Mouse (Mus musculus): ENCODE data around the gene Zfp11. TPM values are rescaled to one million over a fixed set of nuclear protein-coding genes. Genes with fewer than 3 reads are reported as not detected.
"Not testable (repeated sequence)": the region's sequence is repeated elsewhere in the genome, so short reads cannot be mapped to it uniquely, and the experiment has no call there.

The Zfp11 gene
- polyA plus RNA-seq, 1 experiment from 2014 or later: 4.7 TPM

DNA sequence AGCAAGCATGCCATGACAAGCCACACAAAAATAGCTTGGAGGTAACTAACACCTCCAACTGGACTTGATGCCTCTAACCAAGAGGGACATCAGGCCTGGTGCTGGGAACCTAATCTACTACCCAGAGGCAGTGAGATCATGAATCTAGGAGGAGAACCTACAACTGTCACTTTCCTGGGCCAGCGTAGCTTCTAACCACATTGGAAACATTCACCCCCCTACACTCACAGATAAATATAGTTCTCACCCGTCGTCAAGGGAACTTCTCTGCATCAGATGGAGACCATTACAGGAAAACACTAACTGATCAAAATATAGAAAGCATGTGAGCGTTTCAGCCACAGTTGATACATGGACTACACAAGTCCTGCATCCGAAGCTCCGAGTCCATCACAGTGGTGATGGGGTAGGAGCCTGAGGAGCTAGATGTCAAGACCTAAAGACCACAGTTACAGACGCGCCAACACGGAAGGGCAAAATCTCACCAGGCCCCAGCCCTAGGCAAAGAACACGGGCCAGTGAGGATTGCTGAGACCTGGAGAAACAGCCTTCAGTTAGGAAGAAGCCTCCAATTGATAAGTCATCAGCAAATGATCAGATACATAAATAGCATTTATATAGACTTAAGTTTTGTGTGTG is 3.5 kb downstream of the Zfp11 start:
- H3K36me3 ChIP-seq: no peaks in the 10 kb centered on the region
- H3K27me3 ChIP-seq: no peaks in the 10 kb centered on the region
- H3K9me3 ChIP-seq: no peaks in the 10 kb centered on the region
- H3K9ac ChIP-seq: no peak overlapping the region
- ATAC-seq (ENCODE audit: borderline replicate concordance, extremely low read depth, low FRiP score, low TSS enrichment): no peak
- no peak overlapping the region for H3K4me3 ChIP-seq
- 94% methylated on average over 10 of the region's 10 CpGs for WGBS
- H3K27ac ChIP-seq: no peak overlapping the region
- H3K4me1 ChIP-seq: peaks cover 13% of the 10 kb centered on the region
- H3K4me2 ChIP-seq: no peak overlapping the region

- Histone ChIP-seq H3K4me3 (no peak overlapping the region), H3K4me2 (no peak overlapping the region), H3K4me1 (peaks cover 9% of the 10 kb centered on the region), H3K27me3 (no peaks in the 10 kb centered on the region), H3K36me3 (peaks cover 8% of the 10 kb centered on the region), H3K9ac (no peak overlapping the region), H3K9me3 (no peaks in the 10 kb centered on the region), H3K27ac (no peak overlapping the region)
- 86% methylated on average over 5 of the region's 5 CpGs for WGBS
- no peak for ATAC-seq (ENCODE audit: borderline replicate concordance, extremely low read depth, low FRiP score, low TSS enrichment)
Measured at GRCm38 (mm10) chr5:129664090-129664489, 5.8 kb downstream of the Zfp11 start.

DNA sequence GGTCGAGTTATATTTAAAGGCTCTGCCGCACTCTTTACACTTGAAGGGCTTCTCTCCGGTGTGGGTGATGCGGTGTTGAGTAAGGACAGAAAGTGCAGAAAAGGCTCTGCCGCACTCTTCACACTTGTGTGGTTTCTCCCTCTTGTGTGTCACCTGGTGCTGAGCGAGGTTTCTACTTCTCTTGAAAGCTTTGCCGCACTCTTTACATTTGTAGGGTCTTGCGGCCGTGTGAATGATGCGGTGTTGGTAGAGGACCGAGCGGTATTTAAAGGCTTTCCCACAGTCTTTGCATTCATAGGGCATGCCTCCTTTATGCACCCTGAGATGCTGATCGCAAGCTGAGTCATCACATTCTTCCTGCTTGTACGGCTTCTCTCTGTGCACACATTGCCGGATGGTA is 12.0 kb downstream of the Zfp11 start:
- ATAC-seq (ENCODE audit: borderline replicate concordance, extremely low read depth, low FRiP score, low TSS enrichment): no peak
- H3K36me3 ChIP-seq: peaks cover 45% of the 10 kb centered on the region
- 92% methylated on average over 15 of the region's 15 CpGs for WGBS

GRCm38 (mm10) chr5:129657016-129657415 is 12.9 kb downstream of the Zfp11 start:
- Histone ChIP-seq H3K4me2 (no peak overlapping the region), H3K4me3 (no peak overlapping the region), H3K9ac (no peak overlapping the region), H3K27me3 (no peaks in the 10 kb centered on the region), H3K9me3 (no peaks in the 10 kb centered on the region), H3K36me3 (peaks cover 45% of the 10 kb centered on the region), H3K4me1 (no peaks in the 10 kb centered on the region), H3K27ac (no peak overlapping the region)
- 91% methylated on average over 10 of the region's 10 CpGs for WGBS
- no peak for ATAC-seq (ENCODE audit: borderline replicate concordance, extremely low read depth, low FRiP score, low TSS enrichment)

More for the DNA sequence above, 12.0 kb downstream of the Zfp11 start:
- no peaks in the 10 kb centered on the region for H3K9me3 ChIP-seq
- no peaks in the 10 kb centered on the region for H3K27me3 ChIP-seq
- H3K4me2 ChIP-seq: no peak overlapping the region
- no peaks in the 10 kb centered on the region for H3K4me1 ChIP-seq
- no peak overlapping the region for H3K9ac ChIP-seq
- H3K27ac ChIP-seq: no peak overlapping the region
- H3K4me3 ChIP-seq: no peak overlapping the region

- no peak overlapping the region for H3K4me2 ChIP-seq
- no peaks in the 10 kb centered on the region for H3K9me3 ChIP-seq
- H3K4me3 ChIP-seq: no peak overlapping the region
- no peak overlapping the region for H3K27ac ChIP-seq
- no peak for ATAC-seq (ENCODE audit: borderline replicate concordance, extremely low read depth, low FRiP score, low TSS enrichment)
- WGBS: 90% methylated on average over 5 of the region's 5 CpGs
- no peaks in the 10 kb centered on the region for H3K27me3 ChIP-seq
- peaks cover 5% of the 10 kb centered on the region for H3K36me3 ChIP-seq
- H3K9ac ChIP-seq: no peak overlapping the region
- no peaks in the 10 kb centered on the region for H3K4me1 ChIP-seq
Measured at GRCm38 (mm10) chr5:129650858-129651257, 19.0 kb downstream of the Zfp11 start.

DNA sequence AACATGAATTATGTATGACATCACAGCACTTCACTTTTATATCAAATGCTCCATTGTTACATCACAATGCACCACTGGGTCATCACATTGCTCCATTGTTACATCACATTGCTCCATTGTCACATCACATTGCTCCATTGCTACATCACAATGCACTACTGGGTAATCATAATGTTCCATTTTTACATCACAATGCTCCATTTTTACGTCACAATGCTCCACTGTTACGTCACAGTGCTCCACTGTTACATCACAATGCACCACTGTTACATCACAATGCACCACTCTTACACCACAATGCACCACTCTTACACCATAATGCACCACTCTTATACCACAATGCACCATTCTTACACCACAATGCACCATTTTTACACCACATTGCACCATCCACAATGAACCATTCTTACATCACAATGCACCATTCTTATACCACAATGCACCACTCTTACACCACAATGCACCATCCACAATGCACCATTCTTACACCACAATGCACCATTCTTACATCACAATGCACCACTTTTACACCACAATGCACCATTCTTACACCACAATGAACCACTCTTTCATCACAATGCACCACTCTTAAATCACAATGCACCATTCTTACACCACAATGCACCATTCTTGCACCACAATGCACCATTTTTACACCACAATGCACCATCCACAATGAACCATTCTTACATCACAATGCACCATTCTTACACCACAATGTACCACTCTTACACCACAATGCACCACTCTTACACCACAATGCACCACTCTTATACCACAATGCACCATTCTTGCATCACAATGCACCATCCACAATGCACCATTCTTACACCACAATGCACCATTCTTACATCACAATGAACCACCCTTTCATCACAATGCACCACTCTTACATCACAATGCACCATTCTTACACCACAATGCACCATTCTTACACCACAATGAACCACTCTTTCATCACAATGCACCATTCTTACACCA is 37.3 kb downstream of the Zfp11 start:
- not testable (repeated sequence) for H3K4me3 ChIP-seq; ATAC-seq (ENCODE audit: borderline replicate concordance, extremely low read depth, low FRiP score, low TSS enrichment); H3K4me1 ChIP-seq; H3K27me3 ChIP-seq; H3K27ac ChIP-seq; H3K4me2 ChIP-seq; H3K36me3 ChIP-seq; H3K9me3 ChIP-seq; H3K9ac ChIP-seq
- WGBS: 77% methylated on average over 2 of the region's 2 CpGs

GRCm38 (mm10) chr5:129626586-129626985 is 43.3 kb downstream of the Zfp11 start:
- not testable (repeated sequence) for H3K9me3 ChIP-seq; H3K4me3 ChIP-seq; H3K4me2 ChIP-seq; H3K4me1 ChIP-seq; H3K27me3 ChIP-seq; H3K36me3 ChIP-seq; H3K9ac ChIP-seq; ATAC-seq (ENCODE audit: borderline replicate concordance, extremely low read depth, low FRiP score, low TSS enrichment); H3K27ac ChIP-seq
- 68% methylated on average over 4 of the region's 4 CpGs for WGBS

GRCm38 (mm10) chr5:129626099-129626498 is 43.8 kb downstream of the Zfp11 start:
- Histone ChIP-seq H3K9me3 (no peaks in the 10 kb centered on the region), H3K4me1 (no peaks in the 10 kb centered on the region), H3K4me3 (no peak overlapping the region), H3K27ac (no peak overlapping the region), H3K9ac (no peak overlapping the region), H3K27me3 (no peaks in the 10 kb centered on the region), H3K36me3 (no peaks in the 10 kb centered on the region), H3K4me2 (no peak overlapping the region)
- no peak for ATAC-seq (ENCODE audit: borderline replicate concordance, extremely low read depth, low FRiP score, low TSS enrichment)
- 79% methylated on average over 6 of the region's 6 CpGs for WGBS

DNA sequence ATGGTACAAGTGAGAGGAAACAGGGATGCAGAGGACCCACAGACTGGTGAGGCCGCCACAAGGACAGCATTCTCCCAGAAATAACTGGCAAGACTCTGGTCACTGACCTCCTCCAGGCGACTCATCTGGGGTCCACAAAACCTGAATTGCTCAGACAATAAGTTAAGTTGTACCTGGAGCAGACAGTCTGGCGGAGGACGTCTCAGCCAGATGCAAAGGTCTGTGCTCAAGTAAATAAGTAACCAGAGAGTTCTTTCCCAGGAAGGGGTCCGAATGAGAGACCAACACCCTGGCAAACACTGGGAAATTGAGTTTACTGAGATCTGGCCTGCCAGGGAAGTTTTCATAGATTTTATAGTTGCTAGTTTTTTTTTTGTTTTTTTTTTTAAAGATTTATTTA is 48.5 kb downstream of the Zfp11 start:
- ATAC-seq (ENCODE audit: borderline replicate concordance, extremely low read depth, low FRiP score, low TSS enrichment): no peak
- Histone ChIP-seq H3K27me3 (no peaks in the 10 kb centered on the region), H3K4me3 (no peak overlapping the region), H3K9me3 (no peaks in the 10 kb centered on the region), H3K36me3 (no peaks in the 10 kb centered on the region), H3K4me1 (no peaks in the 10 kb centered on the region), H3K9ac (no peak overlapping the region), H3K4me2 (no peak overlapping the region), H3K27ac (no peak overlapping the region)
- WGBS: 65% methylated on average over 5 of the region's 5 CpGs

GRCm38 (mm10) chr5:129620600-129620999 is 49.3 kb downstream of the Zfp11 start:
- H3K4me3 ChIP-seq; ATAC-seq (ENCODE audit: borderline replicate concordance, extremely low read depth, low FRiP score, low TSS enrichment); H3K27ac ChIP-seq; H3K4me1 ChIP-seq; H3K4me2 ChIP-seq; H3K36me3 ChIP-seq; H3K9me3 ChIP-seq; H3K9ac ChIP-seq; H3K27me3 ChIP-seq: not testable (repeated sequence)
- WGBS: 58% methylated on average over 9 of the region's 9 CpGs

DNA sequence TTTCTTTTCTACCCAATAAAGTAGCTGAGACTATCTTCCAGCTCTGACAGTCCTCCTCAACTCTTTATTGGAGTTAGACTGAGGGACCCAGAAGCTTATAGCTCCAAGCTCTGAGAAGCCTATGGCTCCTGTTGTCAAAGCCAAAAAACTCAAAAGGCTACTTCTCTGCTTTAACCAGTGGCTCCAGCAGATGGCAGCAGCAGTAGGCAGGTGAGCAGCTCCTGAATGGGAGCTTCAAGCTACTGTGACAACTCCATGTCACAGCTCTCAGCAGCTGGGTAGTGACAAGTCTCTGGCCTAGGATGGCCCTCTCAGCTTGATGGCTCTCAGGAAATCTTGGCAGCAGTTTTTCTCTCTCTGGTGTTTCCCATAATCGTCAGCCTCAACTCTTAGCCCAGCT is 58.8 kb downstream of the Zfp11 start:
- WGBS: 6% methylated on average over 1 of the region's 1 CpGs
- H3K27ac ChIP-seq: no peak overlapping the region
- H3K9ac ChIP-seq: no peak overlapping the region
- no peak overlapping the region for H3K4me3 ChIP-seq
- no peak for ATAC-seq (ENCODE audit: borderline replicate concordance, extremely low read depth, low FRiP score, low TSS enrichment)
- no peaks in the 10 kb centered on the region for H3K4me1 ChIP-seq
- no peaks in the 10 kb centered on the region for H3K9me3 ChIP-seq
- no peaks in the 10 kb centered on the region for H3K27me3 ChIP-seq
- H3K36me3 ChIP-seq: no peaks in the 10 kb centered on the region
- H3K4me2 ChIP-seq: no peak overlapping the region

DNA sequence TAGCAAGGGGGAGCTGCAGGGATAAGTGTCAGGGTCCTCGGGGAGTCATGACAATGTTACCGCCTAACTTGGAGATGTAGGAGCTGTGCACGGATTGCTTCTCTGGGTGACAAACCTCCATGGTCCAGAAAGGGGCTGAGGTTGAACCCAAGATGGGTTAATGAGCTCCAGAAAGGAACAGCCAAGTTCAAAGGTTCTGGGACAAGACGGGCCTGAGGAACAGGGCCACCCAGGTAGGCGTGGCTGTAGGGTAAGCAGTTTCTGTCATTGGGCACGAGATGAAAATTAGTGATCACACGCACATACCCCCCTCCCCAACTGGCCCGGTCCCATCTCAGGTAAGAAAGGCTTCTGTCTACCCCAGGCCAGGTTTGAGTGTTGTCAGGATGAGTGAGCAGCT is 62.4 kb downstream of the Zfp11 start:
- H3K9ac ChIP-seq: no peak overlapping the region

More for the DNA sequence above, 62.4 kb downstream of the Zfp11 start:
- Histone ChIP-seq H3K27me3 (no peaks in the 10 kb centered on the region), H3K27ac (no peak overlapping the region), H3K9me3 (no peaks in the 10 kb centered on the region), H3K4me1 (no peaks in the 10 kb centered on the region), H3K4me3 (no peak overlapping the region), H3K36me3 (no peaks in the 10 kb centered on the region), H3K4me2 (no peak overlapping the region)
- ATAC-seq (ENCODE audit: borderline replicate concordance, extremely low read depth, low FRiP score, low TSS enrichment): no peak
- 70% methylated on average over 8 of the region's 8 CpGs for WGBS
